Mouse (Mus musculus) retina, embryonic 14.5 days (tissue): Measurements from ENCODE around the gene Syce2.
"Not testable (repeated sequence)": the region's sequence is repeated elsewhere in the genome, so short reads cannot be mapped to it uniquely, and the experiment has no call there.

Source experiments
- DNase-seq: peaks from one replicate; pipeline ENCODE4 v3.0.0-alpha.2; 2015; ENCODE audit warnings: low spot score

Gene Syce2

DNA sequence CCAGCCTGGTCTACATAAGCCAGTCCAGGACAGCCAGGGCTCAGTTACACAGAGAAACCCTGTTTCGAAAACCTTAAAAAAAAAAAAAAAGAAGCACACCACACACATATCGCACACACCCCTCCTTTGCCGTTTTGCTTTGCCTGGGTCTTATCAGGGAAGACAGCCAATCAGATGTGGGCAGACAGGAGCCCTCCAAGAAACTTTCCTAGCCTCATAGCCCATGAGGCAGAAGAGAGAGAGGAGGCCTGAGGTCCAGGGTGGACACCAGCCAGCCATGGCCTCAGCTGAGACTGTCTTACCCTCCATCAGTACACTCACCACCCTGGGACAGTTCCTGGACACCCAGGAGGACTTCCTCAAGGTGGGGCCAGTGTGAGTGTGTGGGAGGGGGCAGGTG is 29.8 kb downstream of the Syce2 start, which contains the start of gene Klf1:
Klf1 (plus strand) TSS at position 177 of the 400 bp plus-strand sequence.
- DNase-seq: no peak

DNA sequence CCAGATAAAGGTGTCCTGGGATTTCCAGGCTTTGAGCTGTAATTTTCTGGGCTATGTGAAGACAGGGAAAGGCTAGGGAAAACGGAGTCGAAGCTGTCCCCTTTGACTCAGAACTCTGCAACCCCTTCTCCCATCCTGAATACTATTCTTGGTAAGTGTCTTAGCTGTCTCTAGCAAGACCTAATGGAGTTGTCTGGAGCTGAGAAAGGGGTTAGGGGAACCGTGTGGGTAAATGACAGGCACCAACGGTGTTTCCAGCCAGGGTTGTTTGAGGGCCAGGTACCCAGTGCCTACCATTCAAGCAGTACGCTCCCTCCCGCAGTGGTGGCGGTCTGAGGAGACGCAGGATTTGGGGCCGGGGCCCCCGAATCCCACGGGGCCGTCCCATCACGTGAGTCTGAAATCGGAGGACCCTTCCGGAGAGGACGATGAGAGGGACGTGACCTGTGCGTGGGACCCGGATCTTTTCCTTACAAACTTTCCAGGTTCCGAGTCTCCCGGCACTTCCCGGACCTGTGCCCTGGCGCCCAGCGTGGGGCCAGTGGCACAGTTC is 30.5 kb downstream of the Syce2 start:
- DNase-seq: no peak

GRCm38 (mm10) chr8:84902920-84903661 is 31.2 kb downstream of the Syce2 start:
- peak; percentile 95 for DNase-seq

- DNase-seq: no peak
Measured at GRCm38 (mm10) chr8:84904351-84904750, 32.4 kb downstream of the Syce2 start.

DNA sequence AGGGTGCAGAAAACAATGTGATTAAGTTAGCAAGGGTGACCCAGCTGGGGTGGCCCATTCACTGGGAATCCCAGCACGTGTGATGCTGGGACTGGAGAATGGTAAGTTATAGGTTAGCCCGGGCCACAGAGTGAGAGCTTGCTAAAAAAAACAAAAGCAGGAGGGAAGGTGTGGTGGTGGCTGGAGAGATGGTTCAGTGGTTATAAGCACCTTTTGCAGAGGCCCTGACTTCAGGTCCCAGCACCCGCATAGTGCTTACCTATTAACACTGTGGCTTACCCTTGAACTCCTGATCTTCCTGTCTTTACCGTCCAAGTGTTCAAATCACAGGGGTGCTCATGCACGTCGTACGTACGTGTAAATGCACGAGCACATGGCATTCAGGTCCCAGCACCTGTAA is 35.1 kb downstream of the Syce2 start:
- no peak for DNase-seq

- DNase-seq: no peak
Measured at GRCm38 (mm10) chr8:84907493-84907892, 35.6 kb downstream of the Syce2 start.

GRCm38 (mm10) chr8:84907979-84908378 is 36.1 kb downstream of the Syce2 start:
- DNase-seq: not testable (repeated sequence)

GRCm38 (mm10) chr8:84908421-84909161 is 36.7 kb downstream of the Syce2 start, which contains the start of gene Dnase2a:
TSS of gene Dnase2a (plus strand) at chr8:84908560.
- DNase-seq: peak; percentile 94

DNA sequence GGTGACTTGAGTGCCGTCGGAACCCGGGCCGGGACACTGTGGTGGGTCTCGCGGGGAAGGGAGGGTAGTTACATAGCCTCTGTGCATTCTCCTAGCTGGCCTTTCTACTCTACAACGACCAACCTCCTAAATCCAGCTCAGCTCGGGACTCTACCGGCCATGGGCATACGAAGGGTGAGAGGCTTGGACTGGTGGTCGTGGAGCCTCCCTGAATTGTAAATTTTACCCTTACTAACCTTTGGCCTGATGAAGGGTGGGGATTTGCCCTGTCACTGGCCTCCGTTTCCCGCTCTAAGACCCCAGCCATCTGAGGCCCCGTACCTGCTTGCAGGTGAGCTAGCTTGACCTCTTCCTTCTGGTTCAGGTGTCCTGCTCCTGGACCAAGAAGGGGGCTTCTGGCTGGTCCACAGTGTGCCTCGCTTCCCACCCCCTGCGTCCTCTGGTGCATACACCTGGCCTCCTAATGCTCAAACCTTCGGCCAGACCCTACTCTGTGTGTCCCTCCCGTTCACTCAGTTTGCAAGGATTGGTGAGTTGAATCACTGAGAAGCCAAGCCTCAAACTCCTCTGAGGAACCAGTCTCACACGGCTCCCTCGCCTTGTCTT is 37.4 kb downstream of the Syce2 start:
- peak; percentile 11 for DNase-seq

DNA sequence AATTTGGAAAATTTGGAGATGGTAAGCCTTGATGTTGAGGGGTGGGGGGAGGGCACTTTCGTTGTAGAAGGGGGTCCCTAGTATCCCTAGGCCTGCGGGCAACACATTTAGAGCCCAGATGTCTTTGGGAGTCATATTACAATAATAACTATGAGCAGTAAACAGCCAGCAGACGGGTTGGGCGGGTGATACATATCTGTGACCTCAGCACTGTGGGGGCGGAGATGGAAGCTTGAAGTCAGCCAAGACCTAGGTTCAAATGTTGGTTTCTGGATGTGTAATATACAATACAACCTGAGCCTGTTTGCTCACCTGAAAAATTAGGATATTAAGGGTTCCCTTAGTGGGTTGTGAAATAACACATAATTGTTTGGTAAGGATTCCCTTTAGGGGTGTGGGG is 38.0 kb downstream of the Syce2 start:
- no peak for DNase-seq

- DNase-seq: no peak
Measured at GRCm38 (mm10) chr8:84910551-84910950, 38.6 kb downstream of the Syce2 start.

GRCm38 (mm10) chr8:84911854-84912253 is 39.9 kb downstream of the Syce2 start:
- no peak for DNase-seq

- DNase-seq: no peak
Measured at GRCm38 (mm10) chr8:84912391-84912790, 40.5 kb downstream of the Syce2 start.

DNA sequence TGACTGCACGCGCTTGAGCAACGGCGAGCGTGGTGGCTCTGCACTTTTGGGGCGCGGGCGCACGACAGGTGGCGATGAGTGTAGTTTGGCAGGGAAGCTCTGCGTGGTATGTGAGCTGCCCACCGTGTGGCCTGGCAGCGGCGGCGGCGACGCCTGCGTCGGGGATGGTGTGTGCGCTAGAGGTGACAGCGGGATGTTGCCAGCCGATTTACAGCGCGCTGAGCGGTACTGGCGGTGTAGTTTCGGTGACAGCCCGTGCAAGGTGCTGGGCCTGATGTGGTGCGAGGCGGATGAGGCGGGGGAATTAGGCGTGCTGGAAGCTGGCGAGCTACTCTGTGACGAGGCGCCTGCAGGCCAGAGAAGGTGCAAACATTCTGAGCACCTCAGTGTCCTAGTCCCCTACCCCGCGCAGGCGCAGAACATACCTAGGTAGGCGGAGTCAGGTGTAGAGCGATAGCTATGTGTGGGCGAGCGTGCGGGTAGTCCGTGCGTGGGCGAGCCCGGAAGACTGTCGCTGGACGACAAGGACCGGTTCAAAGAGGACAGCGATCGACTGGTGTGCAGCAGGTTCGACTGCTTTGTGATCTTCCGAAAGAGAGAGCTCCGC is 41.1 kb downstream of the Syce2 start:
- peak; percentile 40 for DNase-seq

GRCm38 (mm10) chr8:84913502-84913900 is 41.6 kb downstream of the Syce2 start:
- DNase-seq: no peak

DNA sequence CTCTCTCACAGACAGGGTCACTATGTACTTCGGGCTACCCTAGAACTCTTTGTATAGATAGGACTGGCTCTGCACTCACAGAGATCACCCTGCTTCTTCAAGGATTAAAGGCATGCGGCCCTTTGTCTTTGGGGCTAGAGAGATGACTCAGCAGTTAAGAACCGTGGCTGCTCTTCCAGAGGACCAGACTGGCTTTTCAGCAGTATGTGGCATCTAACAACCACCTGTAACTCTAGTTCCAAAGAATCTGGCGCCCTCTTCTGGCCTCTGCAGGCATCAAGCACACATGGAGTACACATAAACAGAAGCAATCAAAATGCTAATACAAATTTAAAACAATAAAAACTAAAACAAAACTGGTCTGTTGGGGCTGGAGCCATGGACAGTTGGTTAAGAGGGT is 42.0 kb downstream of the Syce2 start:
- DNase-seq: peak; percentile 56

DNA sequence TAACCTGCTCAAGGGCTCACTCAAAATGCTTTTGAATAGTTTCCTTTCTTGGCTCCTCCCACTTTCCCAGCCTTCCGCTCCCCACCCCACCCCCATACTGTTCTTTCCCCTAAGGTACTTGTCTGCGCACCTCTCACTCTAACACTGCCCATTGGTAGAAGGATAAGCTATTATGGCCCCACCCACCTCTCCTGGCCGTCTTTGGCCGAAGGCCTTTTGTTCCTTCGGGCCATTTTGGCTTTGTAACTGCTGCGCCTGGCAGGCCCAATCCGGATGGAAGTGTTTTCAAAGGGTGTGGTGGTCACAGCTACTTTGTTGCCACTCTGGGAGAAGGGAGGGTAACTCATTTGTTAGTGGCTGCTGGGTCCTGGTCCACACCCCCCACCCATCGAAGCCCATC is 43.4 kb downstream of the Syce2 start:
- no peak for DNase-seq

DNA sequence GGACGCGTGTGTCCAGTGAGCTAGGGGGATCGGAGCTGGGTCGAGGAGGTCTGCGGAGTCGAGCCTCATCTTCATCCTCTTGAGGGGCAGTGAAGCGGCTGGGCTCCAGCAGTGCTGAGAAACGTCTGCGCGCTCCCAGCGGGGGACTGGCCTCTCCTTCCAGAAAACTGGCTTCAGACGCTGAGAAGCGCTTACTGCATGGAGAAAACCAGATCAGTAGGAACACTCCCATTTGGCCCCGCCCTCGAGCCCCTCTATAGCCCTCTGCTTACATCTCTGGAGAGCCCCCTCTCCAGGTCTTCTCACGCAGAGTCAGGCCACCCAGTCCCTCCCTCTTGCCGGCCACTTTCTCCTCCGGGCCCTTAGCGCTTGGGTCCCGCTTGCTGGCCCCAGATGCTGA is 45.9 kb downstream of the Syce2 start:
- DNase-seq: no peak

- DNase-seq: no peak
Measured at GRCm38 (mm10) chr8:84918646-84919045, 46.7 kb downstream of the Syce2 start.

- DNase-seq: no peak
Measured at GRCm38 (mm10) chr8:84921596-84921995, 49.7 kb downstream of the Syce2 start.

- DNase-seq: no peak
Measured at GRCm38 (mm10) chr8:84925557-84925956, 53.6 kb downstream of the Syce2 start.

GRCm38 (mm10) chr8:84927513-84927912 is 55.6 kb downstream of the Syce2 start:
- DNase-seq: no peak
